8 mouse cellular contexts compared by ENCODE assay signal in the genomic region with DNA sequence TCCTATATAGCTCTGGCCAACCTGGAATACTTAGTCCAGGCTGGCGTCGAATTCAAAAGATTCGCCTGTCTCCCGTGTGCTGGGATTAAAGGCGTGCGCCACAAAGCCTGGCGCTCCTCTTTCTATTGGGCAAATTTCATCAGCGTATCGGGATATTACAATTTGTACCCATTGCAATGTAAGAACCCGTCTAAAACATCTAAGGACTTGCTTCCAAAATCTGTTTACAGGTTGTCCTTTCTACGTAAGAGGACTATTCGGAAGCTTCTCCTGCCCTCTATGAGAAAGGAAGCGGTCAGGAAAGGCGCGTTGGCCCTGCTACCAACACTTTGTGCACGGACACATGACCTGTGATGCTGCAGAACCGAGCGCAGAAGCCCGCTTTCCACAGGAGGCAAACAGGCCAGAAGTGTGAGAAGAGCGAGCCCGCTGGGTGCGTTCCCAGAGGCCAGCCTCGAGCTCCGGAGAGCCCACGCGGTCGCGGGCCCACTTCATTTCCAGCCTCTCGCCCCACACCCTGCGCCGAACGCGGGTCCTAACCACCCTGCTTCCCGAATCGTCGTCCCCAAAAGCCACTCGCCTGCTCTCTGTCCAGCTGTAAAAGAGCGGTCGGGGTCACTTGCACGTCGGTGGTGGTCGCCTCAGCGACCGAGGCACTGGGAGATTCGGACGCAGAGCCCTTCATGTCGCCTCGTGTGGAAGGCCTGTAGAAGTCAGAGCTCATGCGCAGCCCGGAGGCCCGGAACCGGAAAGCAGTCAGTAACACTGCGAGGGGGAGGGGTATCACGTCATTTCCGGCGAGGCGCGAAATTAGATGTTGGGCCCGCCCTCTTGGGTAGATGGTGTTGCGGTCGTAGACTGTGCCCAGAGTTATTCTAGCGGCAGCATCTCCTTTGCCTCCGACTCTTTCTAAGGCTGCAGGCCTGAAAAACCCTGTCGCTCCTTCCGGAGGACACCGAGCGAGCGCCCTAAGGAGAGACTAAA. TPM values are rescaled to one million over a fixed set of nuclear protein-coding genes. Genes with fewer than 3 reads are reported as not detected.
DNase-seq lines count a peak whose midpoint lies in the region; ATAC-seq lines count a peak whose summit lies in the region.

A gene (minus strand): TSS at position 761 of the 984 bp plus-strand sequence.

- DNase-seq in adrenal gland, adult (ENCODE audit: inconsistent age in 2 of 2, low spot score in 1 of 2): peak; percentile 92 to 97
- peak; percentile 99 for DNase-seq in embryo, embryonic 10.5 days (ENCODE audit: low spot score)
- DNase-seq in gastrocnemius, postnatal 14 days: peak; percentile 90
- peak; percentile 99 for DNase-seq in intestine, embryonic 14.5 days (ENCODE audit: low spot score)
- DNase-seq in left cerebral cortex, postnatal 14 days (ENCODE audit: low spot score in 2 of 2): peak; percentile 93 to 94
- DNase-seq in mesoderm, embryonic 11.5 days (ENCODE audit: low read depth, low spot score): peak; percentile 97
- DNase-seq in right cerebral cortex, postnatal 36 days (ENCODE audit: low spot score in 2 of 2): peak; percentile 87 to 91
- DNase-seq in yolk sac, embryonic 10.5 days (ENCODE audit: low spot score): peak; percentile 96

- peak within 1 kb of the TSS; percentile 78 for H3K9ac ChIP-seq in intestine, embryonic 14.5 days (ENCODE audit: low read length)

- H3K4me3 ChIP-seq in intestine, embryonic 14.5 days (ENCODE audit: low read depth, low read length): peak within 1 kb of the TSS; percentile 56

- peak within 1 kb of the TSS; percentile 96 for H3K4me2 ChIP-seq in intestine, embryonic 14.5 days (ENCODE audit: low read length)

- H3K36me3 ChIP-seq in intestine, embryonic 14.5 days (ENCODE audit: control insufficient read depth, insufficient read depth, low read length): peaks cover 53% of the 10 kb centered on the region

- H3K4me1 ChIP-seq in intestine, embryonic 14.5 days (replicated peaks; ENCODE audit: control insufficient read depth, insufficient read depth, low read length): peaks cover 19% of the 10 kb centered on the region

- H3K27me3 ChIP-seq in intestine, embryonic 14.5 days (replicated peaks; ENCODE audit: control insufficient read depth, insufficient read depth, low read length): no peaks in the 10 kb centered on the region

- no peaks in the 10 kb centered on the region for H3K9me3 ChIP-seq in intestine, embryonic 14.5 days (ENCODE audit: control insufficient read depth, low read length)

- intact Hi-C loops in gastrocnemius, postnatal 14 days (cut with DNase I; ENCODE audit: low total_unique reads): no loop called here
- intact Hi-C loops in left cerebral cortex, postnatal 14 days (cut with DNase I): no loop called here

- H3K27ac ChIP-seq in intestine, embryonic 14.5 days (ENCODE audit: low read depth): peak within 1 kb of the TSS; percentile 80

- ATAC-seq in intestine, embryonic 14.5 days (replicated peaks; ENCODE audit: low FRiP score, low TSS enrichment, low read depth): peak; percentile 99

- whole genome bisulfite sequencing in intestine, embryonic 14.5 days: under 1% methylated on average over 68 of the region's 68 CpGs

RNA-seq across cellular contexts. Expression of the gene that starts here (rescaled TPM):
- 10 to 100 TPM; 51.2 to 61.8 TPM for total RNA-seq in gastrocnemius, postnatal 14 days (2021)
- 216 and 230 TPM in 2 replicates for polyA plus RNA-seq in intestine, embryonic 14.5 days (2014; fragmentation: Nextera tagmentation; extraction: Ambion mirVana)
- total RNA-seq in left cerebral cortex, postnatal 14 days (2021): 10 to 100 TPM; 49.1 to 53.8 TPM

Comparison
In these comparisons a context has a peak if more than half of its experiments do, and no peak if none do; other contexts are left out.
1. Peak in every context shown above with its lines: DNase-seq, ATAC-seq, H3K4me3 ChIP-seq and H3K27ac ChIP-seq.